Mouse (Mus musculus): ENCODE measurements around the gene Brdt. TPM values are rescaled to one million over a fixed set of nuclear protein-coding genes. Genes with fewer than 3 reads are reported as not detected.

Brdt gene
- polyA plus RNA-seq, 1 experiment from 2014 or later = 2.0 TPM

DNA sequence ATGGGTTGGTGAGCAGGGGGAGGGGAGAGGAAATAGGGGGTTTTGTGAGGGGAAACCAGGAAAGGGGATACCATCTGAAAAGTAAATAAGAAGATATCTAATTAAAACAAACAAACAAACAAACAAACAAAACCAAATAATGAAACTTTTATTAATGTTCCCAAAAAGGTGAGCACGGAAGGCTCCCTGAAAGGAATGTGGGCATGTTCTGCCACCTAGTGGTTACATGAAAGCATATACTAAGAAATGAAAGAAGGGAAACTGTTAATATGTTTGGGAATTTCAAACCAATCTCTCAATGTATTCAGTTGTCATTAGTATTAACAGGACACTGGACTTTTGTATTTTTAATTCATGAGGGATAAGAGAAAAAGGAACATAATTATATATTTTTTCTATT is 10.3 kb upstream of the Brdt start:
- TF ChIP-seq CTCF (IDR thresholded peaks at IDR 0.05) = peak; percentile 63
- no peak for DNase-seq (ENCODE audit: low read depth, low spot score)
- ChIA-PET POLR2A (no interaction called here), CTCF (interaction anchor here (0.9 to 5.7 kb wide), 5 partner anchors 324 to 460 kb away, joined by 3 to 40 read pairs (median 6); no protein-coding TSS in a partner anchor)
- peaks cover 3% of the 10 kb centered on the region for H3K27me3 ChIP-seq
- no peak for ATAC-seq
- in situ Hi-C loops (cut with MboI; ENCODE audit: low pct_unique_long_range_greater_than_20kb) = loop anchor here (10.0 kb wide), 1 partner anchor 446 kb away; no protein-coding TSS in a partner anchor

DNA sequence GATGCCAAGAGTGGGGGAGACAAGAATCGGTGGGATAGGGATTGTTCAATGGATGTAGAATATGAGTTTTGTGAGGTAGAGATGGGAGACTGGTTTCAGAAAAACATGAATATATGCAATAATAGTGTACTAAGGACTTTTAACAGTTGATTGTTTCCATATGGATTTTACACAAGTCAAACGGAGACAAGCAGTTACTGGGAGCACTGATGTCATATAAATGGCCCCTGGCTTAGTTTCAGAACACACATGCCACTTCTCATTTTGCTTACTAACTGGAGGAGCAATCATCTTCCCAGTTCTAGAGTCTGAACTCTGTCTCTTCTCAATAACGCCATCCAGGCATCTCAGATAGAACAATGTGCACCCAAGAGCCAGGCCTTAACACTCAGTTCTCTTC is 9.4 kb downstream of the Brdt start:
- peaks cover 44% of the 10 kb centered on the region for H3K27me3 ChIP-seq
- in situ Hi-C loops (cut with MboI; ENCODE audit: low pct_unique_long_range_greater_than_20kb) = no loop called here
- ChIA-PET POLR2A (no interaction called here), CTCF (no interaction called here)
- DNase-seq (ENCODE audit: low read depth, low spot score) (no peak), ATAC-seq (no peak)
- no peak for TF ChIP-seq CTCF (IDR thresholded peaks at IDR 0.05)

DNA sequence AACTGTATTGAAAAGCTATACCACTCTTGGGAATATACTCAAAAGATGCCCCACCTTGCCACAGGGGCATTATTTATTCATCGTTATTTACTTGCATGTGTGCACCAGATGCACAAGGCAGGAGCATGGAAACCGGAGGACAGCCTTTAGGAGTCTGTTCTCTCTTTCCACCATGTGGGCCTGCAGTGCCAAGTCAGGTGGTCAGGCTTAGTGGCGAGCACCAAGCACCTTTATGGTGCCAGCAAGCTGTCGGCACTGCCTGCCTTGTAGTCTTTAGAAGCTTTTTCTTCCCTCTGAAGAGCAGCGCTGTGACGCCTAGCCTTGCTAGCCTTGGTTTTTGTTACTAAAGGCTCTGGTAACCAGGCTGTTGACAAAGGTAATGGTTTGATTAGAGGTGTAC is 11.9 kb downstream of the Brdt start:
- no peak for ATAC-seq
- no peak for TF ChIP-seq CTCF (IDR thresholded peaks at IDR 0.05)
- H3K27me3 ChIP-seq = peaks cover 28% of the 10 kb centered on the region
- DNase-seq (ENCODE audit: low read depth, low spot score) = no peak
- ChIA-PET POLR2A (no interaction called here), CTCF (no interaction called here)
- in situ Hi-C loops (cut with MboI; ENCODE audit: low pct_unique_long_range_greater_than_20kb) = no loop called here

DNA sequence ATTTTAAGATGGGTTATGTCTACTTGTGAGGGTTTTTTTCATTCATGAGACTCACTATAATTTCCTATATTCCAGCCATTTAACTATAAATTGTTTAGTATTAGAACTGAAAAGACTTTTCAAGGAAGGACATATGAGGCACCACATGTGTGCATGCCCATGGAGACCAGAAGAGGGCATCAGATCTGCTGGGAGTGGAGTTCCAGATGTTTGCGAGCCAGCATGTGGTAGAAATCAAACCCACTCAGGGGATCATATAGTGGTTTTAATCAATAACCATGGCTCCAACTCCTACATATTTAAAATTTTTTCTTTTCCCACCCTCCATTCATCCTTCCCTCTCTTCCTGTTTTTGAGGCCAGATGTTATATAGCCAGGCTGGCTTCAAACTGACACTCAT is 15.3 kb downstream of the Brdt start:
- H3K27me3 ChIP-seq = peaks cover 47% of the 10 kb centered on the region
- no peak for DNase-seq (ENCODE audit: low read depth, low spot score)
- TF ChIP-seq CTCF (IDR thresholded peaks at IDR 0.05) = peak; percentile 67
- no peak for ATAC-seq
- POLR2A ChIA-PET = no interaction called here
- CTCF ChIA-PET = no interaction called here
- in situ Hi-C loops (cut with MboI; ENCODE audit: low pct_unique_long_range_greater_than_20kb) = no loop called here

DNA sequence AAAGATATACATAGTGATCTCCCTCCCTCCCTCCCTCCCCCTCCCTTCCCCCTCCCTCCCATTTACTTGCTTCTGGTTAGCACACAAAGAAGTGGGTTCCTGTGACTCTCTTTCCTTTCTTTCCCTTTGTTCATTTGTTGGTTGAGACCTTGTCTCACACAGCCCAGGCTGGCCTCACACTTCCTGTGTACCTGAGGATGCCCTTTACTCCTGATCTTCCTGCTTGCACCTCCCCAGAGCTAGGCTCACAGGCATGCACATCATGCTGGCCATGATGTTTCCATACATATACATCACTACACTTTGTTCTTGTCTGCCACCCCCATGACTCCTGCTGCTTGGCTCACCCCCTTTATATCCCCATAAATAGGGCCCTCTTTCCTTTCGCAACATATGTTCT is 21.6 kb downstream of the Brdt start:
- POLR2A ChIA-PET = no interaction called here

DNA sequence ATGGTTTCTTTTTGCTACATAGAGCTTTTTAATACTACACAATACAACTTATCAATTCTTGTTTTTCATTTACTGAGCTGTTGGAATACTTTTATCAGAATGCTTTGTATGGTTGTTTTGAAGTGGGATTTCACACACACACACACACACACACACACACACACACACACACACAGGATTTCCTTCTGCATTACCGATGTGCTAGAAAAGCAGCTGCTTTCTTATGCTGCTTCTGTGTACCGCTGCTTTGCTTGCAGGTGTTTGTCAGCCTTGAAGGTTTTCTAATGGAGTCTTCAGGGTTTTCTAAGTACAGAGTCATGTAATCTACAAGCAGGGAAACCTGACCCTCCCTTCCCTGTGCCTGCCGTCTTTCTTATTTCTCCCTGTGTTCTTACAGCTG is 23.0 kb downstream of the Brdt start:
- CTCF ChIA-PET = no interaction called here
- no peak for ATAC-seq
- H3K27me3 ChIP-seq = peaks cover 40% of the 10 kb centered on the region
- no peak for TF ChIP-seq CTCF (IDR thresholded peaks at IDR 0.05)
- in situ Hi-C loops (cut with MboI; ENCODE audit: low pct_unique_long_range_greater_than_20kb) = loop anchor here (10.0 kb wide), 1 partner anchor 161 kb away; no protein-coding TSS in a partner anchor
- DNase-seq (ENCODE audit: low read depth, low spot score) = no peak
- POLR2A ChIA-PET = interaction anchor here (0.6 kb wide), 1 partner anchor 60 kb away, joined by 3 read pairs; no protein-coding TSS in a partner anchor

More for the DNA sequence above, 21.6 kb downstream of the Brdt start:
- no peak for TF ChIP-seq CTCF (IDR thresholded peaks at IDR 0.05)
- CTCF ChIA-PET = no interaction called here
- ATAC-seq (no peak), DNase-seq (ENCODE audit: low read depth, low spot score) (no peak)
- in situ Hi-C loops (cut with MboI; ENCODE audit: low pct_unique_long_range_greater_than_20kb) = loop anchor here (10.0 kb wide), 1 partner anchor 162 kb away; no protein-coding TSS in a partner anchor
- H3K27me3 ChIP-seq = peaks cover 42% of the 10 kb centered on the region

DNA sequence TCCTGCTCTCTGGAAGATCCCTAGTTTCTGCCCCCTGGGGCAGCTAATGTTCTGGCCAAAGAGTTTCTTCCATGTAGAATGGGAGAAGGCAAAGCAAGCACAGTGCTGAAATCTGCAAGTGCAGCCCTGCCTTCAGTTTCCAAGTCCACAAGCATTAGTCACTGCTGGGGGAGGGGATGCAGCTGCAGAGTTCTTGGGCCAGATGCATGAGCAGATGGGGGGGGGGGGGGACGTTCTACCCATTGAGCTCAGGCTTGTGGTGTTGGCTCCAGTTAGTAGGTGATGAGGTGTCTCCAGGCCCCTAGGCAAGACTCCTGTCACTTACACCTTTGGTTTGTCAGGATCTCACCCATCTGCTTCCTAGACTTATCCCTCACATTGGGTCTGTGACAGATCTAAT is 24.8 kb downstream of the Brdt start:
- DNase-seq (ENCODE audit: low read depth, low spot score) = no peak
- CTCF ChIA-PET = interaction anchor here (0.8 to 0.9 kb wide), 2 partner anchors 10 to 12 kb away, joined by 3 read pairs; no protein-coding TSS in a partner anchor
- TF ChIP-seq CTCF (IDR thresholded peaks at IDR 0.05) = no peak
- no peak for ATAC-seq
- POLR2A ChIA-PET = interaction anchor here (0.7 kb wide), 1 partner anchor 980 kb away, joined by 3 read pairs; no protein-coding TSS in a partner anchor
- in situ Hi-C loops (cut with MboI; ENCODE audit: low pct_unique_long_range_greater_than_20kb) = loop anchor here (10.0 kb wide), 1 partner anchor 159 kb away; no protein-coding TSS in a partner anchor
- peaks cover 24% of the 10 kb centered on the region for H3K27me3 ChIP-seq

DNA sequence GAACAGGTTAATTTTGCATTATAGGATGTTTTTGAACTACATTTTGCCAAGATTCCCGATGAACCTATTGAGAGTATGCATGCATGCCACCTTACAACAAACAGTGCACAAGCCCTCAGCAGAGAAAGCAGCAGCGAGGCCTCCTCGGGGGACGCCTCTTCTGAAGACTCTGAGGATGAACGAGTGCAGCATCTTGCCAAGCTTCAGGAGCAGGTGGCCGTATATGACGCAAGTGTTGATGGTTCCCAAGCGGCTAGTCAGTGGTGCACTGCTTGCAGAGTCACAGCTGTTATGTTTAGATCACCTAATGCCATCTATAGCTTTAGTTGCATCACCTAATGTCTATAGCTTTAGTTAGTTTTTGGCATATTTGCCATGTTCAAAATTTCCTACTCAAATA is 26.8 kb downstream of the Brdt start:
- DNase-seq (ENCODE audit: low read depth, low spot score) = no peak
- POLR2A ChIA-PET = interaction anchor here (1.7 kb wide), 1 partner anchor 9 kb away, joined by 5 read pairs; no protein-coding TSS in a partner anchor
- no peak for ATAC-seq
- TF ChIP-seq CTCF (IDR thresholded peaks at IDR 0.05) = no peak
- peaks cover 21% of the 10 kb centered on the region for H3K27me3 ChIP-seq
- CTCF ChIA-PET = no interaction called here
- in situ Hi-C loops (cut with MboI; ENCODE audit: low pct_unique_long_range_greater_than_20kb) = loop anchor here (10.0 kb wide), 1 partner anchor 157 kb away; no protein-coding TSS in a partner anchor

DNA sequence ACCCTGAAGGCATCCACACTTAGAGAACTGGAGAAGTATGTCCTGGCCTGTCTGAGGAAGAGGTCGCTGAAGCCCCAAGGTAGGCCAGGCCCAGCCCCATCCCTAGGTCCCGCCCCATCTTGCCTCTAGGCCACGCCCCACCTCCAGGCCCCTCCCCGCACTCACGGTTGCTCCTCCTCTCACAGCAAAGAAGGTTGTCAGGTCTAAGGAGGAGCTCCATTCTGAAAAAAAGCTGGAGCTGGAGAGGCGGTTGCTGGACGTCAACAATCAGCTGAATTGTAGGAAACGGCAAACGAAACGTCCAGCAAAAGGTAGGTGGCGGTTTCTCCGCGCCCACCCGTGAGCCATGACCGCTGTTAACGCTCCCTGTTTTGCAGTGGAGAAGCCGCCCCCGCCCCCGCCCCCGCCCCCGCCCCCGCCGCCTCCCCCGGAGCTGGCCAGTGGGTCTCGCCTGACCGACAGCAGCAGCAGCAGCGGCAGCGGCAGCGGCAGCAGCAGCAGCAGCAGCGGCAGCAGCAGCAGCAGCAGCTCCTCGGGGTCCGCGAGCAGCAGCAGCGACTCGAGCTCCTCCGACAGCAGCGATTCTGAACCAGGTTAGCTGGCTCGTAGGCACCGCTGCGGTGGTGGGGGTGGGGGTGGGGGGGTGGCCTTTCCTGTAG is 28.6 kb downstream of the Brdt start:
- peaks cover 13% of the 10 kb centered on the region for H3K27me3 ChIP-seq
- CTCF ChIA-PET = no interaction called here
- POLR2A ChIA-PET = interaction anchor here (0.7 to 1.7 kb wide), 3 partner anchors 10 to 428 kb away, joined by 3 to 5 read pairs (median 5); no protein-coding TSS in a partner anchor
- peak; percentile 98 for ATAC-seq
- in situ Hi-C loops (cut with MboI; ENCODE audit: low pct_unique_long_range_greater_than_20kb) = loop anchor here (10.0 kb wide), 1 partner anchor 155 kb away; no protein-coding TSS in a partner anchor
- TF ChIP-seq CTCF (IDR thresholded peaks at IDR 0.05) = no peak
- DNase-seq (ENCODE audit: low read depth, low spot score) = peak; percentile 47

DNA sequence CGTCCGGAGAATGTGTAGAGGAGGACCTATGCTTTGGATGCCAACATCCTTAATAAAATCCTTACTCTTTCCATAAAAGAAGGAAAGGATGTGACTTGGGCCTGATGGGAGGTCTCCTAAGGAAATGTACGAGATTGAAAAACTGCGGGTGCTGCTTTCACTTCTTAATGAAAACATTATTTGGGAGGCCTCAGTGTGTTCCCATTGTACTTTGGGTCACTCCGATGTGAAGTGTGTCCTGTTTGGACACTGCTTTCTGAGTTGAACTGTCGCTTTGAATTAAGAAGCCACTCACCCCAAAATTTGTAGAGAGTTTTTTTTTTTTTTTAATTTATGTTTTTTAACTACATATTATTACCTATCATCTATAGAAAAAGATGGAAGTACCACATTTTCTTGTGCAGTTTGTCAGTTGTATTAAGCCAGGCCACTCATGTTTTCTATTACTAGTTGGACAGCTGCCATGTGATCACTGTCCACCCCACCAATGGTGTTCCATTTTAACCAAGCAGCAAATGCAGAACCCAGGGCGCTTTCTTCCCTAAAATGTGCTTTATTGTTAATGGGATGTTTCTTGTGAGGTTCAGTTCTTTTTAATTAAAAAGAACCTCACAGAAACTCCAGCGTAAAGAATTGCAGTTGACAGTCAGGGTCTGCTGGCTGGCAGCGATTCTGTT is 29.2 kb downstream of the Brdt start:
- DNase-seq (ENCODE audit: low read depth, low spot score) = no peak
- CTCF ChIA-PET = no interaction called here
- in situ Hi-C loops (cut with MboI; ENCODE audit: low pct_unique_long_range_greater_than_20kb) = no loop called here

DNA sequence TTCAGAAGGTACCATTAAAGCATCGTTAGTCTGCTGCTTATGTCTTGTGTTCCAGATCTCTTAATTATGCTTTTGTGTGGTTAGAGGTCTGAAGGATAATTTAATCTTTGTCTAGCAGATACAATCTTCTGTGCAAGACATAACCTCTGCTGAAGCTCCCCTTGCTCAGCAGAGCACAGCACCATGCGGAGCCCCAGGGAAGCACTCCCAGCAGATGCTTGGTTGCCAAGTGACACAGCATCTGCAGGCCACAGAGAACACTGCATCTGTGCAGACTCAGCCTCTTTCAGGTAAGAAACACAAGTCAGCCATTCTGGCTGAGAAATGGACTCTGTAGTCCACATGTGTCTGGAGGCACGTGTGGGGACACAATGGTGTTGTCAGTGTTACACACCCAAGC is 39.1 kb downstream of the Brdt start:
- no peaks in the 10 kb centered on the region for H3K27me3 ChIP-seq
- ChIA-PET CTCF (no interaction called here), POLR2A (interaction anchor here (1.0 kb wide), 1 partner anchor 12 kb away, joined by 6 read pairs; no protein-coding TSS in a partner anchor)
- in situ Hi-C loops (cut with MboI; ENCODE audit: low pct_unique_long_range_greater_than_20kb) = no loop called here
- no peak for ATAC-seq
- TF ChIP-seq CTCF (IDR thresholded peaks at IDR 0.05) = no peak
- DNase-seq (ENCODE audit: low read depth, low spot score) = no peak

More for the DNA sequence above, 29.2 kb downstream of the Brdt start:
- POLR2A ChIA-PET = interaction anchor here (0.7 kb wide), 2 partner anchors 208 to 427 kb away, joined by 3 to 5 read pairs; no protein-coding TSS in a partner anchor
- no peak for TF ChIP-seq CTCF (IDR thresholded peaks at IDR 0.05)
- H3K27me3 ChIP-seq = peaks cover 6% of the 10 kb centered on the region
- ATAC-seq = no peak
